Mouse (Mus musculus) C2C12 (cell line): ENCODE measurements at regions not wholly inside any gene's neighbourhood (a gene's known extent, or its start where the extent isn't known, plus 50 kb on each side); places are given as distances from the start of the nearest gene placed in this dataset.
A peak's percentile ranks its signal among the peaks of the same experiment; 100 is the strongest.

ENCODE experiments used
- CEBPB ChIP-seq: IDR thresholded peaks from one replicate; pipeline ENCODE4 v1.6.1; 2011; ENCODE audit warnings: low read depth, mild to moderate bottlenecking, control low read depth, moderate library complexity
- CTCF ChIP-seq: IDR thresholded peaks from one replicate; pipeline ENCODE4 v1.5.1; 2011; ENCODE audit not compliant: control insufficient read depth, insufficient read depth, insufficient read length
- FOSL1 ChIP-seq: IDR thresholded peaks from one replicate; pipeline ENCODE4 v1.8.0; 2011; ENCODE audit warnings: mild to moderate bottlenecking, low read length; ENCODE audit not compliant: poor library complexity, insufficient read depth, severe bottlenecking
- MAX ChIP-seq: IDR thresholded peaks from one replicate; pipeline ENCODE4 v1.6.1; 2011; ENCODE audit warnings: mild to moderate bottlenecking, control low read depth
- MYOD1 ChIP-seq: IDR thresholded peaks from one replicate; pipeline ENCODE4 v1.6.1; 2011; ENCODE audit warnings: low read depth; ENCODE audit not compliant: control insufficient read depth, insufficient read length
- MYOG ChIP-seq: IDR thresholded peaks from one replicate; pipeline ENCODE4 v1.6.1; 2011; ENCODE audit not compliant: control insufficient read depth, insufficient read length; ENCODE audit errors: extremely low read depth
- USF1 ChIP-seq: IDR thresholded peaks from one replicate; pipeline ENCODE4 v1.6.1; 2011; ENCODE audit warnings: low read depth, mild to moderate bottlenecking, control low read depth, moderate library complexity

- TF ChIP-seq MYOD1: peak; percentile 96
- no peak for TF ChIP-seq CTCF
- TF ChIP-seq MAX: no peak
- no peak for TF ChIP-seq FOSL1
- TF ChIP-seq CEBPB: no peak
- TF ChIP-seq USF1: no peak
- TF ChIP-seq MYOG: no peak
Measured at GRCm38 (mm10) chr16:24212702-24213101, 180.6 kb upstream of the Lpp start.
